Mouse (Mus musculus) R1 (cell line): Measurements from ENCODE around the gene Mlkl.
"Not testable (repeated sequence)": the region's sequence is repeated elsewhere in the genome, so short reads cannot be mapped to it uniquely, and the experiment has no call there.

Experiments used
- DNase-seq: peaks from one replicate; pipeline ENCODE4 v3.0.0-alpha.2; 2018; ENCODE audit warnings: low read depth, low spot score

Gene Mlkl

DNA sequence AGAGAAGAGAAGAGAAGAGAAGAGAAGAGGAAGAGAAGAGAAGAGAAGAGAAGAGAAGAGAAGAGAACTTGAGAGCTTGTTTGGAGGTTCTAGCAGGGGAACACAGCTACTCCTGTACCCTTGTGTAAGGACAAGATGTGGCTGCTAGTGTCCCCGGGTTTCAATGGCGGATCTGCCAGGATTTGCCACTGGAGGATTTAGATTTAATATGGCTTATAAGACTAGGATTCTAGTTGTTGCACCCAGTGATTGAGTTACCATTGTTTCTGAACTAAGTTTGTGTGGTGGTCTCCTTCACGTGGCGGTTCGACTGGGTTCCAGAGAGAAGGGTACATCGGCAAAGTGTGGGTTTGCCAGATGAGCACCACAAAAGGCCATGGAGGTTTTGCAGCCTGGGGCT is 24.0 kb downstream of the Mlkl start:
- DNase-seq = not testable (repeated sequence)

DNA sequence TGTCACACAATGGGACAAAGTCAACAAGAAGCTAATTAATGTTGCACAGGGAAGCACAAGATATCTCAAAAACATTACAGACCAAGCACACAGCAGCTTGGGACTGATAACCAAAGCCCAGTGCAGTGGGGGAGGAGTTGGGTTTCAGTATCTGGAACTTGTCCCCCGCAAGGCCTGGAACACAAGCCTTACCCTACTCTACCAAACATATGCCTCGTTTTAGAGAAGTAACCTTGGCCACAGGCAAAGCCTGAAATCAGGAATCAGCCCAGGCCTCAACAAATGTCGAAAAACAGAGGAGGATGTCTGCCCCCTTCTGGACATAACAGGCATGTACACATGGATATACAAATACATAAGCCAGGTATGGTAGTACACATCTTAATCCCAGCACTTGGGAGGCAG is 25.2 kb downstream of the Mlkl start:
- DNase-seq = peak; percentile 68

DNA sequence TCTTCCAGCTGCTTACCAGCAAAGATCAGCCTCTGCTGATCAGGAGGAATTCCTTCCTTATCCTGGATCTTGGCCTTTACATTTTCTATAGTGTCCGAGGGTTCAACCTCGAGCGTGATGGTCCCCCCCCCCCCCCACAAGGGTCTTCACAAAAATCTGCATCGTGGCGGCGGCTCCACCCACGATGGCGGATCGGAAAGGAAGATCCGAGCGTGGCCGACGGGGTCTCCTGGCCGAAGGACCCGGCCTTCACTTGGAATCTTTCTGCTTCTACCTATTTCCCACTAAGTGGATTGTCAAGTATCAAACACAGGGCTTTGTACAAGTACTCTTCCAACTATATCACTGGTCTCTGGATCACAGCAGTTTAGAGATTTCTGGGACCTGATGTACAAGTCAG is 28.0 kb downstream of the Mlkl start:
- DNase-seq = not testable (repeated sequence)

DNA sequence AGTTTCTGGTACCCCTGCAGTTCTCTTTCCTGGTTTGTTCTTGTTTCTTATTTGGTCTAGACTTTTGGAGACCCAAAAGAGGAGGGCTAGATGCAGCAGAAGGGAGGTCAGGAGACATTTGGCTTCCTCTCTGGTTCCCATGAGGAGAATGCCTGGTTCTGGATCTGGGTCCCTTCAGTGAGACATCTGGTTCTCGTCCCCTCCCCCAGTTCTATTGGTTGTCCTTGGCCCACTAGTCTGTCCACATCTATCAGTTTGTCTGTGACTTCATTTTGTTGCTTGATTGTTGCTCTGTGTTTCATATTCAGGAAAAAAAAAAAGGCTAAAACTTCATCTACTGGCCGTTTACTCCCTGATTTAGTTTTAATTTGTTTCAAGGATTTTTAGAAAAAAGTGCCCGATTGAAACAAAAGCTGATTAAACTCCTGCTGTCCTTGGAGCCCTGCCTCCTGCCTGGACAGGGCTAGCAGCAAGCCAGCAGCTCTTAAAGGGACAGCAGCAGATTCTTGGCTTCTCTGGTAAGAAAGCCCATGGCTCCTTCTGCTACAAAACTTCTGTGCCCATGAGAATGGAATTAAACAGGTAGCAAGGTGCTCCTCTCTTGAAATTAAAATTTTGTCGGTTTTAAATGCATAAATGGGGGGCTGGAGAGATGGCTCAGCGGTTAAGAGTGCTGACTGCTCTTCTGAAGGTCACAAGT is 32.8 kb downstream of the Mlkl start:
- no peak for DNase-seq

DNA sequence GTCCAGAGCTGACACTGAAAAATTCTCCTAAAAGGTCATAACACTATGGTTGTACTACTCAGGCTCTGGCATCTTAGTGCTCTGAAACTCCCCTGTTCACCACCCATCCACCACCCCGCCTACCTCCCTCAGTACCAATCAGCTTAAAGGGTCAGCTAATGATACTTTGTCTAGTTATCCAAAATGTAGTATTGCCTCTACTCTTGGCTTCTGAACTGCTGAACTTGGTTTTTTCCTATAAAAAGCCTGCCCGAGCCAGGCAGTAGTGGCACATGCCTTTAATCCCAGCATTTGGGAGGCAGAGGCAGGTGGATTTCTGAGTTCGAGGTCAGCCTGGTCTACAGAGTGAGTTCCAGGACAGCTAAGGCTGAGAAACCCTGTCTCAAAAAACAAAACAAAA is 33.6 kb downstream of the Mlkl start:
- DNase-seq = no peak

DNA sequence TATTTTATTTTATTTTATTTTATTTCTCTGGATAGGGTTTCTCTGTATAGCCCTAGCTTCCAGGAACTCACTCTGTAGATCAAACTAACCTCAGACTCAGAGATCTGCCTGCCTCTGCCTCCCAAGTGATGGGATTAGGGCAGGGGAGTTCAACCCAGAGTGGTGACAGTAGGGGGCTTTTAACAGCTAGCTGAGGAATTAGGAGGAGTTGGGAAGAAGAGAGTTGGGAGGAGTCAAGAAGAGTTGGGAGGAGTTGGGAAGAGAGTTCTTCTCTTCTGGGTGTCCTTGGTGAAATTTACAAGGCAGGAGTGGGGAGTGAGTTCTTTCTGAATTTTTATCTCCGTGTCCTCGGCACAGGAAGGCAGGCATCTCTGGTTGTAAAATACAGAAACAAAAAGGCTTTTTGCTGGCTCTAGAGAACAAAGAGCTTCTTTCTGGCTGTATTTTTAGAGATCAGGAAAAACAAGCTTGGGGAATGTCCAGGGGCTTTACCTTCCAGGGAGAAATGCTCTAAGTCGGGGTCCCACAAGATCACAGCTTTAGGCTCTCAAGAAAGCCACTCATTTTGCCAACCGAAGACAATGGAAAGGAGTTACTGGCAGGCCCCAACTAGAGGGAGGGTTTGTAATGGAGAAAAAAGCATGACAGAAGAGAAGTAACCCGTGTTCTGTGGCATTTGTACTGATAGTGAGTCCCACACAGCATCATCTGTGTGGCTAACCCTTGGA is 34.7 kb downstream of the Mlkl start:
- DNase-seq = peak; percentile 80

DNA sequence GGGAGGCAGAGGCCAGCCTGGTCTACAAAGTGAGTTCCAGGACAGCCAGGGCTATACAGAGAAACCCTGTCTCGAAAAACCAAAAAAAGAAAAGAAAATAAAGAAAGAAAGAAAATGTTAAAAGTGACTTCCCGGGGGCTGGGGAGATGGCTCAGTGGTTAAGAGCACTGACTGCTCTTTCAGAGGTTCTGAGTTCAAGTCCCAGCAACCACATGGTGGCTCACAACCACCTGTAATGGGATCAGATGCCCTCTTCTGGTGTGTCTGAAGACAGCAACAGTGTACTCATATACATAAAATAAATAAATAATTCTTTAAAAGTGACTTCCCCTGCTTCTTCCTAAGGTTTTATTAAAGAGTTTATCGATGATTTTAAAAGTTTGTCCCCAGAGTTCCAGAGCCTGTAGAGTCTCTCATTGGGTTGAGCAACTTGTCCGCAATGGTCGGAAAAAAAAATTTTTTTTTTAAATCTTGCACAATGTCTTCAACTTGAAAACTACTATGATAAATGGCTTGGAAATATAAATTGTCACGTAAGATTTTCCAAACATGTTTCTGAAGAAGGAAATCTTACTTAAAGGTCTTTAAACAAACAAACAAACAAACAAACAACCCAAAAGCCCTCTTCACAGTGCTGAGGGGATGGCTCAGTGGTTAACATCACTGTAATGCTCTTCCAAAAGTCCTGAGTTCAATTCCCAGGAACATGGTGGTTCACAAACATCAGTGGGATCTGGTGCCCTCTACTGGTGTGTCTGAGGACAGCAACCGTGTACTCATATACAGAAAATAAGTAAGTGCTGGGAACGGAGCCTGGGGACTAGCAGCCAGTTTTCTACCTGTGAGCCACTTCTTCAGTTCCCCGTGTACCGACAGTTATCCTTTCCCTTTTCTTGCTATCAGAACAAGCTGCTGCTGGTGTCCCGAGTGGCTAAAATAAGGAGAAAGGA is 37.1 kb downstream of the Mlkl start:
- DNase-seq = peak; percentile 48

DNA sequence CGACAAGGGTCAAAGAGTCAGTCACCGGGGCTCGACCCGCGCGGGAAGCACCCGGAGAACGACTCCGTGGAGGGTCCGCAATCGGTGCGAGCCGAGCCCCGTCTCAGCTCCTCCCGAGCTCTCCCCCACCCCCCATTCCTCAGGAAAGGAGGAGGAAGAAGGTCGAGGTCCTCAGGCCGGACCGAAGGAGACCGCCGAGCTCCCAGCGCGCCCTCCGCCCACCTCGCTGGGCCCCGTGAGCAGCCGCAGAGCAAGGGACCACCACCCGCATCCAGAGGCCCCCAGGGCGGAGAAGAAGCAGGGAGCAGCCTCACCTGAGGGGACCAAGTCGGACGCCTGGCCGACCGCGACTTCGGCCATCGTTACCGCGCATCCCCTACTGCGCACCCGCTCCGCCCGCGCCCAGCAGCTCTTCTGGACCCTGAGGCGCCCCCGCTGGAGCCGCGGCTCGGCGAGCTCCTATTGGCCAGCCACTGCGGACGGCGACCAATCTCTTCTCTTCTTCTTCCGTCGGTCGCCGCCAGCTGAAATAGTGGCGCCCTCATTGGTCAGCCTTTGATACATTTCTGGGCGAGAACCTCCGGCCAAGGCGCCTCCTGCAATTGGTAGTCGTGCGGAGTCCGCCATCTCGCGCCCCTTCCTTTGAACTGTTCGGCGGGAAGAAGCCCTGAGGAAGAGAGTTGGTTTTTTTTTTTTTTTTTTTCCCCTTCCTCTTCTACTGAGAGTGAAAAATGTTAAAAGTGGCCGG is 38.0 kb downstream of the Mlkl start, which contains the start of gene Rfwd3:
Gene Rfwd3 (minus strand): TSS at position 402 of the 748 bp plus-strand sequence.
- peak; percentile 99 for DNase-seq

DNA sequence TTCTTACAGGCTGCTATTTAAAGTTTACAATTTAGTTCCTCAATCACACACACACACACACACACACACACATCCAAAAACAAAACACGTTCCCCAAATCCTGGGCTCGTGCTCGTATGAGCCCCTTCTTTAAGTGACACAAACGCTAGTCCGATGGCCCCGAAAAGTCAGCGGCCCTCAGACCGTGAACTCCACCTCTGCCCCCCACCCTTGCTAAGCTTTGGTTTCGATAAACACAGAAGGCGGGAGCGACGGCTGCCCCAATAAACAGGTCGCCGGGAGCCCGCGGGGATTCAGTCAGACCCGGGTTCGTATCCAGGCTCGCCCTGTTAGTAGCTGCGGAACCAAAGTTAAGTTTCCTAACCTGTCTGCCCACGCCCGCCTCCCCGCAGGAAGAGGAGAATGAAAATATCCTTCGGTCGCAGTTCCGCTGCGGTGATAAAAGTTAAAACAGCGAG is 38.6 kb downstream of the Mlkl start:
- DNase-seq = peak; percentile 76

DNA sequence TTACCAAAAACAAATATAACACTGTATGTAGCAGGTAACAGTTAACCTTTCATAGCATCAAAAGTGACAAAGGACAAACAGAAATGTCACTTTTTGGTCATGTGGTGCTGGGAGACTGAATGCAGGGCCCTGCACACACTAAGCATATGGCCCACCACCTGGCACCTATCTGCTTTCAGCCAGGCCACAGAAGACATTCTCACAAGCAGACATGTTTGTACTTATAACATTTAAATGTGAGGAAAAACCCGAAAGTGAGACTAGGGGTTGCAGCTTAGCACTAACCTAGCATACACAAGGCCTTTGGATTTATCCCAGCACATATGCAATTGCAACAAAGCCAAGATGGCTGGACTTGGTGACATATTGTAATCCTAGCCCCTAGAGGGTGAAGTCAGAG is 40.0 kb downstream of the Mlkl start:
- no peak for DNase-seq

DNA sequence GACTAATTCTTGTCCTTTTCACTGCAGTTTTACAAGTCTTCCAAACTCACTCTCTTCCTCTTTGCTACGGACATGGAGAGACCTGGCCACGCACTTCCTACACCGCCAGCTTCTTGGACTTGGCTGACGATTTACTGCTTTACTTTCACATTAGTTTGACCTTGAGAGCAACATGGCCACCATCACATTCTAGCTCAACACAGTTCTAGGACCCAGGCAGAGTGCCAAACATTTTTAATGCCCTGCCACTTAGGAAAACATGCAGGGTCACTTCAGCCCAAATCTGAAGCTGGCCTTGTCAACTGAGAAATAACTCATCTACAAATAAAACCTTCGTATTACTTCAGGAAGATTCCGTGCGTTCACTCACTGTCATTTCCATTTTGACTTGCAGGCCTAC is 46.2 kb downstream of the Mlkl start:
- DNase-seq = no peak

DNA sequence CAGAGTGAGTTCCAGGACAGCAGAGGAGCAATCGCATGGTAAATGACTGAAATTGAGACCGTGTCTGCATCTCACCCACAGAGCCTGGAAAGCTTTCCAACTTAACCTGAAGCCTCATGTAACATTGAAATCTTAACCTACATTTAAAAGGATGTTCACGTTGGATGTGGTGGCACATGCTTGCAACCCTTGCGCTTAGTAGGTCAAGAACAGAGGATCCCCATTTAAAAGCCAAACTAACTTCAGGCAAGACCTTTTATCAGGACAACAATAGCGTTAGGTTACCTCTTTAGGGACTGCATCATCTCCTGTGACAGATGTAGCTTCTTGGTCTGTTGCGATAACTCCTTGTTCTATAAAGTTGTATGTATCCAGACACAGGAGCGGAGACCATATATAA is 47.4 kb downstream of the Mlkl start:
- no peak for DNase-seq

DNA sequence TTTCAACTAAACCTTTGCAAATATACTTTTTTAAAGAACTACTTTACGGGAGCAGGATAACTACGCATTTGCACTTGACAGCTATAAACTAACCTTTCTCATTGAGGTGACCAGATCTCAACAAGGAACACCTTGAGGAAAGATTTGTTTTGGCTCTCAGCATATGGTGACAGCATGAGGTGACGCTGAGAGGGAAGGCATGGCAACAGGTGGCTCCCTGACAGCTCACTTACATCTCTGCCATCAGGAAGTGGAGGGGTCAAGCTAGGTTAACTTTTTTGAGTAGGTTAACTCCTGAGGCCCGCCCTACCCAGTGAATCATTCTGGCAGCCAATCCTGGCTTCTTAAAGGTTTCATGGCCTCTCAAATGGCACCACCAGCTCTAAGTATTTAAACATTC is 52.4 kb downstream of the Mlkl start:
- no peak for DNase-seq

DNA sequence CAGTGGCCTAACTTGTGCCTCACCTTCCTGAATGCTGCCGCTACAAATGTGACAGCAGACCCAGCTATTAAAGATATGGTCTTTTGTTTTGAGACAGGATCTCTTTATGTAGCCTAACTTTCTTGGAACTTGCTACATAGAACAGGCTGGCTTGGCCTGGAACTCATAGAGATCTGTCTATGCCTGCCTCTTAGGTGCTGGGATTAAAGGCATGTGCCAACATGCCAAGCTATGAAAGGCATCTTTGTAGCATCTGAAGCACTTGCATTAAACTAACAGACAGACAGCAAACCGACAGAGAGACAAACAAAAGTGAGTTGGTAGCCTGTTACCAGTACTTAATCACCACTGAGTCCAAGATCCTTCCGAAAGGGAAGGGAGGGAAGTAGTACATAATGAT is 55.9 kb downstream of the Mlkl start:
- no peak for DNase-seq

DNA sequence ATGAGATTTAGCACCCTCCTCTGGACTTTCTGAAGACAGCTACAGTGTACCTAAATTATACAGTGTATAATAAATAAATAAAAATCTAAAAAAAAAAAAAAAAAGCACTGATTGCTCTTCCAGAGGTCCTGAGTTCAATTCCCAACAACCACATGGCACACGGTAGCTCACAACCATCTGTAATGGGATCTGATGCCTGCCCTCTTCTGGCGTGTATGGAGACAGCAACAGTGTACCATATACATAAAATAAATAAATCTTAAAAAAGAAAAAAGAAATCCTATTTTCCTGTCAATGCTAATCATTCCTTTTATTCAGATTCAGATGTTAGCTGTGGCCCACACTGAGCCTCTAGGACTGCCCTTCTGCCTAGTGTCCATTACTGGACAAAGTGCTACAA is 69.7 kb downstream of the Mlkl start:
- peak; percentile 49 for DNase-seq

DNA sequence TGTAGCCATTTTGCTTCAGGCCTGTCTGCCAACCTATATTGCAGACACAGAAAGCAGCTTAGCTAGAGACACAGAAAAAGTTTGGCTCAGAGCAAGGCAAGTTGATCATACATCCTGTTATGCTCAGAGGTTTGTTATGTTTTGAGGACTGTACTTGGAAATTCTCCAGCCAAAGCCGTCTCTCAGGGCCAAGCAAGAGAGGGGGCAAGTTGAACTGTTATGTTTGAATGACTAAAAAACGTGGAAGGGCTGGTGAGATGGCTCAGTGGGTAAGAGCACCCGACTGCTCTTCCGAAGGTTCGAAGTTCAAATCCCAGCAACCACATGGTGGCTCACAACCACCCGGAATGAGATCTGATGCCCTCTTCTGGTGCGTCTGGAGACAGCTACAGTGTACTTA is 71.8 kb downstream of the Mlkl start:
- not testable (repeated sequence) for DNase-seq

DNA sequence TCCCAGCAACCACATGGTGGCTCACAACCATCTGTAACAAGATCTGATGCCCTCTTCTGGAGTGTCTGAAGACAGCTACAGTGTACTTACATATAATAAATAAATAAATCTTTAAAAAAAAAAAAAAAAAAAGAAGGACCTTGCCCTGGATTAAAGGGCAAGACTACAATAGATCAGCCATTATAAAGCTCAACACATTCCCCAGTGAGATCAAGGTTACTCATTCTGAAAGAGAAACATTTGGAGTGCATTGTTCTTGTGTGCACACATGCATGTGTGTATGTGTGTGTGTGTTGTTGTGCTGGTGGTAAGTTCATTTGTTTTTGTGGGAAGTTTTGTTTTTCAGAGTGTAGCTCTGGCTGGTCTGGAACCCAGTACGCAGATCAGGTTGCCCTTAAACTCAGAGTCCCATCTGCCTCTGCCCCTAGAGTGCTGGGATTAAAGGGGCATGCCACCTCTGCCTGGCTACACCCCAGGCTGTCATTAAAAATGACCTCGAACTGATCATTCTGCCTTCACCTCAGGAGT is 73.2 kb downstream of the Mlkl start:
- DNase-seq = no peak

DNA sequence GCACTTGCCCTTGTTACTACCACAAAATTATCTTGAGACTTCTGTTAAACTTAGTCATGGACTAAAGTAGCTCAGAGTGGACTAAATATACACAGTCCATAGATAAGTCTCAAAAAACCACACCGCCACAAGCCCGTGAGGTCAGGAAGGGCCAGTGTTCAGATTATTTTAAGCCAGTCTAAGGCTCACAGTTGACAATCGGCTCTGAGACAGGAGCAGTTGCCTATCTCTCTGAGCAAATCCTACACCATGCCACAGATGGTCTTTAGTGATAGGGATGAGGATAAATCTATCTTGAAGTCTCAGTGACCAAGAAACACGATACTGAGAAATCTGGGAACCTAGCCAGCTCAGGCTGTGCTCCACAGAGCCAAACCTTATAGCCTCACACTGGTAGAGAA is 76.0 kb downstream of the Mlkl start:
- DNase-seq = no peak
